Mouse (Mus musculus) forebrain, embryonic 11.5 days (tissue): ENCODE results near the gene Olfr460. TPM values are rescaled to one million over a fixed set of nuclear protein-coding genes. Genes with fewer than 3 reads are reported as not detected.
"Not testable (repeated sequence)": the region's sequence is repeated elsewhere in the genome, so short reads cannot be mapped to it uniquely, and the experiment has no call there.

Experiments used
- ATAC-seq: fragments of 200-750 bp; cut with Nextera tagmentation; replicated peaks from 2 replicates; pipeline ENCODE4 v1.8.0; 2017; ENCODE audit warnings: moderate TSS enrichment; ENCODE audit not compliant: low FRiP score
- DNase-seq: peaks from one replicate; pipeline ENCODE4 v3.0.0-alpha.2; 2017; ENCODE audit warnings: low spot score
- H3K27ac ChIP-seq: fragments of 300-500 bp; sonication (generic); 2 replicates; pipeline ENCODE4 v1.5.1; 2014; ENCODE audit warnings: low read depth, low read length
- H3K27me3 ChIP-seq: fragments of 300-500 bp; sonication (generic); 2 replicates; pipeline ENCODE4 v1.6.1; 2014; ENCODE audit warnings: mild to moderate bottlenecking, low read length, mixed read lengths; ENCODE audit not compliant: control insufficient read depth, insufficient read depth
- H3K36me3 ChIP-seq: fragments of 300-500 bp; sonication (generic); 2 replicates; pipeline ENCODE4 v1.6.1; 2014; ENCODE audit warnings: mild to moderate bottlenecking, low read length, moderate library complexity, mixed read lengths; ENCODE audit not compliant: control insufficient read depth, insufficient read depth
- H3K4me1 ChIP-seq: fragments of 300-500 bp; sonication (generic); replicated peaks from 2 replicates; pipeline ENCODE4 v1.6.1; 2014; ENCODE audit warnings: low read length, mixed read lengths; ENCODE audit not compliant: control insufficient read depth, insufficient read depth
- H3K4me2 ChIP-seq: fragments of 300-500 bp; sonication (generic); 2 replicates; pipeline ENCODE4 v1.6.1; 2014; ENCODE audit warnings: low read depth, mild to moderate bottlenecking, low read length, moderate library complexity, mixed read lengths; ENCODE audit not compliant: severe bottlenecking
- H3K4me3 ChIP-seq: fragments of 300-500 bp; sonication (generic); 2 replicates; pipeline ENCODE4 v1.5.1; 2014; ENCODE audit warnings: low read depth, low read length
- H3K9ac ChIP-seq: fragments of 300-500 bp; sonication (generic); 2 replicates; pipeline ENCODE4 v1.6.1; 2014; ENCODE audit warnings: low read length
- H3K9me3 ChIP-seq: fragments of 300-500 bp; sonication (generic); 2 replicates; pipeline ENCODE4 v1.6.1; 2016; ENCODE audit warnings: low read length, mixed read lengths; ENCODE audit not compliant: control insufficient read depth
- WGBS: fragments of 180-500 bp; shearing (Covaris S2); extraction: QIAGEN DNeasy Blood & Tissue Kit; methylation state at CpG from one replicate; pipeline ENCODE4 v1.1.7; 2014; 5-methylcytosine and 5-hydroxymethylcytosine counted together
- polyA plus RNA-seq: library from polyadenylated mRNA; unstranded; fragments of >200 nt; fragmentation: Nextera tagmentation; extraction: Ambion mirVana; gene quantifications from 2 replicates; pipeline ENCODE4 v1.2.1, GENCODE M21; 2014

The Olfr460 gene
- polyA plus RNA-seq, 1 experiment from 2014 or later = not detected

- H3K4me1 ChIP-seq, H3K27me3 ChIP-seq, DNase-seq, H3K36me3 ChIP-seq, H3K9me3 ChIP-seq, H3K9ac ChIP-seq, ATAC-seq, H3K4me2 ChIP-seq, H3K4me3 ChIP-seq, H3K27ac ChIP-seq: not testable (repeated sequence)
- WGBS = 29% methylated on average over 4 of the region's 4 CpGs
Measured at GRCm38 (mm10) chr6:40598546-40598945, 29.3 kb downstream of the Olfr460 start.

DNA sequence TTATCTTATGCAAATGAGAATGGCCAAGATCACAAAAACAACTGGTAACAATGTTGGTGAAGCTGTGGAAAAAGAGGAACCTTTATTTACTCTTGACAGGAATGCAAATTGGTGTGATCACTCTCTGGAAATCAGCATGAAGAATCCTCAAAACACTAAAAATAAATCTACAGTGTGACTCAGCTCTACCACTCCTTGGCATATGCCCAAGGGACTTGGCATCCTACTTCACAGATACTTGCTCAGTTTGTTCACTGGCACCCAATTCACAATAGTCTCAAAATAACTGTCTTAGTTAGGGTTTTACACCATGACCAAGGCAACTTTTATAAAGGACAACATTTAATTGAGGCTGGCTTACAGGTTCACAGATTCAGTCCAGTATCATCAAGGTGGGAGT lies 38.1 kb downstream of the Olfr460 start:
- H3K4me3 ChIP-seq = no peak overlapping the region
- H3K4me1 ChIP-seq = no peaks in the 10 kb centered on the region
- ATAC-seq (no peak), DNase-seq (no peak)
- no peaks in the 10 kb centered on the region for H3K9me3 ChIP-seq
- H3K27me3 ChIP-seq = no peaks in the 10 kb centered on the region
- H3K36me3 ChIP-seq = no peaks in the 10 kb centered on the region
- H3K27ac ChIP-seq = no peak overlapping the region
- no peak overlapping the region for H3K4me2 ChIP-seq
- no peak overlapping the region for H3K9ac ChIP-seq

DNA sequence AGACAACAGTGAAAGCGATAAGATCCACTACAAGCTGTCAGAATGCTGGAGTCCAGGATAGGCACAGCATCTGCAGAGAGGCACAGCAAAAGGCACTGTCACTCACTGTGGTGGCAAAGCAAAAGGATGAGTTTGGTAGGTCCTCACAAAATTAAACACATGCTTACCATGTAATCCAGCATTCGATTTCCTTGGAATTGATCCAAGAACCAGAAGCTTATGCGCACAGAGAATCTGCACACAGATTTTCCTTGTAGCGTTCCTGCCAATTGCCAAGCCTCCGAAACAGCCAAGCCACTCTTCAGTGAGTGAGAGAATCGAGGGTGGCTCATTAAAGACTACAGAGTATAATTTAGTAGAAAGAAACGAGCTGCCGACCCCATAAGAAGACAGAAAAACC lies 41.0 kb downstream of the Olfr460 start:
- DNase-seq = no peak
- Histone ChIP-seq H3K9me3 (no peaks in the 10 kb centered on the region), H3K4me2 (no peak overlapping the region), H3K9ac (no peak overlapping the region), H3K4me1 (no peaks in the 10 kb centered on the region), H3K36me3 (no peaks in the 10 kb centered on the region), H3K4me3 (no peak overlapping the region), H3K27me3 (no peaks in the 10 kb centered on the region), H3K27ac (no peak overlapping the region)
- 88% methylated on average over 8 of the region's 8 CpGs for WGBS
- no peak for ATAC-seq

- H3K9me3 ChIP-seq = no peaks in the 10 kb centered on the region
- H3K27me3 ChIP-seq = no peaks in the 10 kb centered on the region
- no peak within 1 kb of the TSS for H3K9ac ChIP-seq
- no peak within 1 kb of the TSS for H3K27ac ChIP-seq
- no peak within 1 kb of the TSS for H3K4me3 ChIP-seq
- ATAC-seq (no peak), DNase-seq (no peak)
- H3K4me1 ChIP-seq = no peaks in the 10 kb centered on the region
- no peak within 1 kb of the TSS for H3K4me2 ChIP-seq
- no peaks in the 10 kb centered on the region for H3K36me3 ChIP-seq
- WGBS = 85% methylated on average over 4 of the region's 4 CpGs
Measured at GRCm38 (mm10) chr6:40613260-40613852, 44.1 kb downstream of the Olfr460 start, which contains the start of gene Tas2r138. Gene Tas2r138, minus strand, starts transcription at chr6:40613310.

GRCm38 (mm10) chr6:40617965-40618364 lies 48.7 kb downstream of the Olfr460 start:
- no peak overlapping the region for H3K4me2 ChIP-seq
- no peak overlapping the region for H3K9ac ChIP-seq
- H3K27ac ChIP-seq = no peak overlapping the region
- H3K36me3 ChIP-seq = no peaks in the 10 kb centered on the region
- WGBS = 24% methylated on average over 2 of the region's 2 CpGs
- peak; percentile 79 for ATAC-seq
- no peaks in the 10 kb centered on the region for H3K4me1 ChIP-seq
- no peaks in the 10 kb centered on the region for H3K27me3 ChIP-seq
- DNase-seq = peak; percentile 76
- no peaks in the 10 kb centered on the region for H3K9me3 ChIP-seq
- H3K4me3 ChIP-seq = no peak overlapping the region

Other genes with a start within 250 kb of the Olfr460 start
- 46.2 and 48.7 TPM in 2 replicates for gene Agk, start 244.3 kb upstream of the Olfr460 start, polyA plus RNA-seq
- gene E330009J07Rik, start 133.4 kb upstream of the Olfr460 start, polyA plus RNA-seq = 19.9 and 21.9 TPM in 2 replicates
- 0.12 and 0.15 TPM in 2 replicates for gene Wee2, start 130.4 kb upstream of the Olfr460 start, polyA plus RNA-seq
- 177 and 197 TPM in 2 replicates for gene Ssbp1, start 98.1 kb upstream of the Olfr460 start, polyA plus RNA-seq
- not detected in 2 replicates for gene Tas2r137, start 78.3 kb upstream of the Olfr460 start, polyA plus RNA-seq
- 0.27 TPM in 1 of 2 replicates, not detected in the other for gene Tas2r108, start 76.0 kb upstream of the Olfr460 start, polyA plus RNA-seq
- gene Prss37, start 50.0 kb upstream of the Olfr460 start, polyA plus RNA-seq = not detected in 2 replicates
- gene Olfr461, start 14.4 kb upstream of the Olfr460 start, polyA plus RNA-seq = 0.08 and 0.31 TPM in 2 replicates
- 0.72 and 0.77 TPM in 2 replicates for gene Clec5a, start 16.3 kb downstream of the Olfr460 start, polyA plus RNA-seq
- gene Tas2r138, start 43.8 kb downstream of the Olfr460 start, polyA plus RNA-seq = not detected in 2 replicates
- gene Mgam, start 59.3 kb downstream of the Olfr460 start, polyA plus RNA-seq = 0.08 TPM in 1 of 2 replicates, not detected in the other